Mouse (Mus musculus) ES-CJ7 (cell line): ENCODE results near the gene Ap2s1.

Experiments used
- DNase-seq: peaks from one replicate; pipeline ENCODE4 v3.0.0; 2011; ENCODE audit warnings: low read depth, low spot score

Ap2s1 gene

GRCm38 (mm10) chr7:16793010-16793725 is 55.0 kb downstream of the Ap2s1 start:
- no peak for DNase-seq

DNA sequence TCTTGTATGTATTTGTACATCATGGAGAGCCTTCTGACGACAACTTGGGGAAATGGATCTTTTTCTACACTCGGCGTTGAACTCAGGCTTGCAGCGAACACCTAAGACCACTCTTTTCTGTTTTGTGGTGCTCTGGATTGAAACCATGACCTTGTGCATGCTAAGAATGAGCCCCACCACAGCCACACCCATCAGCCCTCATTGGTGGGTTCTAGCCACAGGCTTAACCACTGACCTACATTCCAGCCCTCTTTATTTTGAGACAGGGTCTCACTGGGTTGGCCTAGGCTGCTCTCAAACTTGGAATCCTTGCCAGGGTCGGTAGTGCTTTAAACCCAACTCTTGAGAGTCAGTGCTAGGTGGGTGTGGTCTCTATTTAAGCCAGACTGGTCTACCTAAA is 56.7 kb downstream of the Ap2s1 start:
- DNase-seq, result no peak
